Mouse (Mus musculus): ENCODE measurements at regions not wholly inside any gene's neighbourhood (a gene's known extent, or its start where the extent isn't known, plus 50 kb on each side); places are given as distances from the start of the nearest gene placed in this dataset.

- TF ChIP-seq CTCF (IDR thresholded peaks at IDR 0.05), result peak; percentile 25; the same call in 1 of the 2 replicates
- DNase-seq (ENCODE audit: low spot score), result no peak
Measured at GRCm38 (mm10) chrX:56276348-56276747, 63.7 kb upstream of the Gm773 start.

GRCm38 (mm10) chrX:56274170-56274569 is 61.5 kb upstream of the Gm773 start:
- H3K9me3 ChIP-seq (ENCODE audit: low read length), result no peaks in the 10 kb centered on the region
- WGBS, result 0% methylated on average over 1 of the region's 1 CpGs
- no peak overlapping the region for H3K27ac ChIP-seq (ENCODE audit: low read depth, low read length)
- H3K27me3 ChIP-seq (ENCODE audit: insufficient read depth, low read length), result no peaks in the 10 kb centered on the region
- no peak overlapping the region for H3K4me3 ChIP-seq (ENCODE audit: low read depth, low read length)
- no peaks in the 10 kb centered on the region for H3K4me1 ChIP-seq (ENCODE audit: insufficient read depth, low read length)
- H3K9ac ChIP-seq (replicated peaks; ENCODE audit: low read length, poor library complexity, severe bottlenecking), result no peak overlapping the region
- TF ChIP-seq CTCF (IDR thresholded peaks at IDR 0.05), result peak; percentile 45
- DNase-seq (ENCODE audit: low spot score), result peak; percentile 47
- no peak overlapping the region for H3K4me2 ChIP-seq (ENCODE audit: low read depth, low read length, poor library complexity, severe bottlenecking)
- ATAC-seq (ENCODE audit: low FRiP score), result no peak
- no peaks in the 10 kb centered on the region for H3K36me3 ChIP-seq (ENCODE audit: insufficient read depth, low read length)

More at GRCm38 (mm10) chrX:56276348-56276747, 63.7 kb upstream of the Gm773 start:
- ATAC-seq (ENCODE audit: low FRiP score), result no peak
- no peaks in the 10 kb centered on the region for H3K27me3 ChIP-seq (ENCODE audit: insufficient read depth, low read length)
- no peak overlapping the region for H3K27ac ChIP-seq (ENCODE audit: low read depth, low read length)
- H3K4me3 ChIP-seq (ENCODE audit: low read depth, low read length), result no peak overlapping the region
- no peaks in the 10 kb centered on the region for H3K9me3 ChIP-seq (ENCODE audit: low read length)
- no peaks in the 10 kb centered on the region for H3K36me3 ChIP-seq (ENCODE audit: insufficient read depth, low read length)
- no peak overlapping the region for H3K4me2 ChIP-seq (ENCODE audit: low read depth, low read length, poor library complexity, severe bottlenecking)
- H3K4me1 ChIP-seq (ENCODE audit: insufficient read depth, low read length), result no peaks in the 10 kb centered on the region
- H3K9ac ChIP-seq (replicated peaks; ENCODE audit: low read length, poor library complexity, severe bottlenecking), result no peak overlapping the region

- Histone ChIP-seq H3K36me3 (ENCODE audit: insufficient read depth, low read length) (no peaks in the 10 kb centered on the region), H3K9me3 (ENCODE audit: low read length) (no peaks in the 10 kb centered on the region), H3K4me3 (ENCODE audit: low read depth, low read length) (no peak overlapping the region), H3K27me3 (ENCODE audit: insufficient read depth, low read length) (no peaks in the 10 kb centered on the region), H3K27ac (ENCODE audit: low read depth, low read length) (no peak overlapping the region), H3K4me2 (ENCODE audit: low read depth, low read length, poor library complexity, severe bottlenecking) (no peak overlapping the region), H3K4me1 (ENCODE audit: insufficient read depth, low read length) (no peaks in the 10 kb centered on the region), H3K9ac (replicated peaks; ENCODE audit: low read length, poor library complexity, severe bottlenecking) (no peak overlapping the region)
- TF ChIP-seq CTCF (IDR thresholded peaks at IDR 0.05), result no peak
- no peak for DNase-seq (ENCODE audit: low spot score)
- 89% methylated on average over 2 of the region's 2 CpGs for WGBS
- ATAC-seq (ENCODE audit: low FRiP score), result no peak
Measured at GRCm38 (mm10) chrX:56269706-56270105, 57.0 kb upstream of the Gm773 start.

All from midbrain, postnatal 0 days (tissue).